Mouse (Mus musculus) heart, postnatal 0 days (tissue): ENCODE results near the gene Olfr165.

ENCODE experiments used
- CTCF ChIP-seq: IDR thresholded peaks from 2 replicates; pipeline ENCODE4 v1.5.1; 2016; ENCODE audit warnings: antibody characterized with exemption, control low read depth, low read depth
- EP300 ChIP-seq: IDR thresholded peaks from 2 replicates; pipeline ENCODE4 v1.6.1; 2016; ENCODE audit warnings: antibody characterized with exemption, low read depth

DNA sequence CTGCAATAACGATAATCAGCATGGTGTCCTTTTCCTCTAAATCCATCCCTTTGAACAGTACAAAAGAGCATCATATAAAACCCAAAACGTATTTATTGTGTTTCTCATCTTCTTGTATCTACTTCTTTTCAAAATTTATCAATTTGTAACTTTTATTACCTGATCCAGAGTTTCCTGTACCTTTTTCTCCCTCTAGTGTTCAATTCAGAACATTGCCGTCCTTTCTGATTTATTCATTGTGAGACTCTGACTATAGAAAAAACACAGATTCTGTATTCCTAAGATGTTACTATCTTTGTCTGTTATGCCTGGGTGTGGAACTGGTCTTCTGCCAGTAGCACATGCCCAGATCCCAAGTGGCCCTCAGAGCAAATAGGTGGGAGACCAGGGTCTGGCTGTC, 35.0 kb downstream of the Olfr165 start:
- TF ChIP-seq CTCF (no peak), EP300 (no peak)
